Mouse (Mus musculus): ENCODE measurements at regions not wholly inside any gene's neighbourhood (a gene's known extent, or its start where the extent isn't known, plus 50 kb on each side); places are given as distances from the start of the nearest gene placed in this dataset.

- no peak for DNase-seq
Observed at GRCm38 (mm10) chr1:22222836-22223235, 261.1 kb upstream of the Kcnq5 start.

- DNase-seq: no peak
Observed at GRCm38 (mm10) chr1:22211795-22212194, 250.1 kb upstream of the Kcnq5 start.

- DNase-seq: no peak
Observed at GRCm38 (mm10) chr1:22211232-22211631, 249.5 kb upstream of the Kcnq5 start.

- no peak for DNase-seq
Observed at GRCm38 (mm10) chr1:22210621-22211020, 248.9 kb upstream of the Kcnq5 start.

- DNase-seq: no peak
Observed at GRCm38 (mm10) chr1:22208287-22208686, 246.5 kb upstream of the Kcnq5 start.

- no peak for DNase-seq
Observed at GRCm38 (mm10) chr1:22206935-22207334, 245.2 kb upstream of the Kcnq5 start.

- no peak for DNase-seq
Observed at GRCm38 (mm10) chr1:22167621-22168181, 206.0 kb upstream of the Kcnq5 start.

- peak in 1 of 2 experiments; percentile 44 for DNase-seq
Observed at GRCm38 (mm10) chr1:22136571-22137122, 174.9 kb upstream of the Kcnq5 start.

GRCm38 (mm10) chr1:22118266-22118772 lies 156.6 kb upstream of the Kcnq5 start:
- DNase-seq: no peak

GRCm38 (mm10) chr1:22116466-22116865 lies 154.7 kb upstream of the Kcnq5 start:
- no peak for DNase-seq

- DNase-seq: no peak
Observed at GRCm38 (mm10) chr1:22105496-22105895, 143.8 kb upstream of the Kcnq5 start.

- no peak for DNase-seq
Observed at GRCm38 (mm10) chr1:22071405-22072117, 109.8 kb upstream of the Kcnq5 start.

- peak in 1 of 2 experiments; percentile 20 for DNase-seq
Observed at GRCm38 (mm10) chr1:22070028-22070427, 108.3 kb upstream of the Kcnq5 start.

All from lung, postnatal 4 days (tissue).